Comparison of ENCODE assay signal across 13 mouse cellular contexts in the genomic region with DNA sequence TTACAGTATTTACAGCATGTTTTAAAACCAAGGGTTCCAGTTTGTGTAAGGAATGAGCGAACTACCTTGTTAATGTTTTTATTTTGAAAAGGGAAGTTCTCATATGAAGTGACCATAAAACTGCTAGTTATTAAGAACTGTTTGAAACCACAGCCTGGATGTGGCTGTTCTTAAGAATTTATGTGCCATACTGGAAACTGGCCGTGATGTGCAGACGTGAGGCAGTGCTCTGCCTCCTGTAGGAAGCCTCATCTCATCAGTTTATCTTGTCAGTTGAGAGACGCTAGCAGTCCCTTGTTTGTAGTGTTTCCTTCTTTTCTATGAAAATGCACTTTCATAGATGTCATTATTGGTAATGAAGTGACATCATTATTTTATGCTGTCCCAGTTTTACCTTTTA.
"Had no signal": no experiment of that assay in that cellular context is flagged by ENCODE, and none has a peak within 500 bp of the region (broad histone marks: within the 10 kb centered on the region; RNA-seq: fewer than 3 reads in every experiment).

No protein-coding gene starts in this region.

- H3K4me3 ChIP-seq: megakaryocyte, embryonic 14.5 days; midbrain, embryonic 12.5 days; neural tube, embryonic 12.5 days; stomach, embryonic 15.5 days had no signal

- DNase-seq: lung, adult 18-20 months; lung, embryonic 14.5 days; lung, postnatal 10 days; lung, postnatal 4 days; midbrain, embryonic 14.5 days; right cerebral cortex, postnatal 14 days; thymus, postnatal 14 days; thymus, postnatal 36 days had no signal

- H3K27ac ChIP-seq: midbrain, embryonic 12.5 days; neural tube, embryonic 12.5 days; stomach, embryonic 15.5 days; stomach, postnatal 0 days had no signal
